Mouse (Mus musculus) kidney, adult 9 months (tissue): ENCODE data around the gene Rgsl1.
A peak's percentile ranks its signal among the peaks of the same experiment; 100 is the strongest.
"Not testable (repeated sequence)": the region's sequence is repeated elsewhere in the genome, so short reads cannot be mapped to it uniquely, and the experiment has no call there.

Source experiments
- DNase-seq: peaks from one replicate; pipeline ENCODE4 v3.0.0; 2022

Rgsl1 gene

DNA sequence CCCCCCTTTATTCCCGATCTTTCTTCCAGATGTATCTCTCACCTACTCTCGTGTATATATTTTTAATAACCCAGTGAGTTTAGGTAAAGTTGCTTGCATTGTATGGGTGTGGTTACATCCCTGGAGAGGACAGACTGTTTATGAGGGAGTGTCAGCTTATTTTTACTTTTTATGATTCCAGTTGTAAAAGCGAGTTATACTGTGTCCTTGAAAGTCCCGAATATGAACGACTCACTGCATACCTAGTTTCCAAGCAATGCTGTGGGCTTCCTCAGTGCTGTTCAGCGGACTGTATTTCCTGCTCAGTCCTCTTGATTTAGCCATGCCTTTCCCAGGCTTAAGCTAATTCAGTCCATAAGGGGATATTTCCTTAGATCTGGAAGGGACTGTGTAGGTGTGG, 68.8 kb downstream of the Rgsl1 start:
- DNase-seq = no peak

DNA sequence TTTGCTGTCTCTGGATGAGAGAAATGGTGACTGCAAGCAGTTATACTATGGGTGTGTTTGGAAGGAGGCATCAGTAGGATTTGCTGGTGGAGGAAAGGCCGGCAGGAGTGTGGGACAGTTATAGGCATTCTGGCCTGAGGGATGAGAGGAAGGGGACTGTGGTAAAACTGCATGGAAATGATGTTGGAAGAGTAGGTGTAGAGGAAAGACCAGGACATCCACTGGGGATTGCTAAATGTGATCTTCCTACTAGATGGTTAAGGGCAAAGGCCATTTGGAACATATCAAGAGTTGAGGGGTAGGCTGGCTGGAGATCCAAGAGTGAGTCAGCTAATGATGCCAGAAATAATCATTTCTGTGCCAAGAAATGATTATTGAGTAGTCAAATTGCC, 73.2 kb downstream of the Rgsl1 start:
- peak; percentile 26 for DNase-seq

DNA sequence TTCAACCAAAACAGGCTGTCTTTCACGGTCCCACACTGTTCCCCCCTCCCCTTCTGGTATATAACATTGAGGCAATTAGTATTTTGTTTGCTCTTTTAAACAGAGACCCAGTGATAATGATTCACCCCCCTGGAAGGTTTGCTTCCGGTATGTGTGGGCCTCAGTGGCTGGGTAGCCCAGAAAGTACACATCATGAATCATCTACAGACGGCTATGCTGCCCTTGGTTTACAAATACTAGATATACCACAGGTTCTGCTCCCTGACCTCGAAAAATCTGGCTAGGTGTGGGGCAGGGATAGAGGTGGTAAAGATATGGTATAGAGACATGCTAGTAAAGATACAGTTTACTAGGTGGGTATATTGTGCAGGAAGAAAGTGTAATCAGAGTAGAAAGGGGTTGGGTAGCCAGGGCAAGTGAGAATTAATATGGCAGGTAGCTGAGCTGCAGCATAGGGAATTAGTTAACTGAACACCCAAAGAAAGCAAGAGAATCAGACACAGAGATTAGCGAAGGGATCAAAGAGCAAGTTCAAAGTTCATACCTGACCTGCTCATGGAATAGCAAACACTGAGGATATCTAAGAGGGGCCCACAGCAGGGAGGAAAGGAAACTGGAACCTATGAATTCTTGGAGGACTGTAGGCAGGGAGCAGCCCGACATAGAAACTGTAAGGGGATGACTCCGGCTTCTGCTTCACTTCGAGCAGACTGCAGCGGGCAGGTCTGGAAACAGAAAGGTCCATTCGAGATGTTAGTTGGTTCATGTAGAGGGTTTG, 73.8 kb downstream of the Rgsl1 start:
- DNase-seq = peak; percentile 17

DNA sequence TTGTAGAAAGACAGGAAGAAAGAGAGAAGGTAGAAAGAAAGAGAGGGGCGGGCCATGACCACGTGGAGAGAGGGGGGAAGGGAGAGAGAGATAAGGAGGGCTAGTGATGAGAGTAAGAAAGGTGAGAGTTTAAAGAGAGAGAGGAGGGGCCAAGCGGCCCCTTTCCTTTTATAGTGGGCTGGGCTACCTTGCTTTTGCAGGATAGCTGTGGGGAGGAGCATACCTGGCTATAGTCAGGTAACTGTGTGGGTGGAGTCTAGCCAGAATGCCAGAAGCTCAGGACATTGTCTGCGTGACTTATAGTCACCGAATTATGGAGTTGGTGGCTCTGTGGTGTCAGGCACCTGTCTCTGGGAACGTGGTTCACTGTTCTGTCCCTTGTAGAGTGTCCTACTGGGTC, 74.4 kb downstream of the Rgsl1 start:
- DNase-seq = not testable (repeated sequence)

DNA sequence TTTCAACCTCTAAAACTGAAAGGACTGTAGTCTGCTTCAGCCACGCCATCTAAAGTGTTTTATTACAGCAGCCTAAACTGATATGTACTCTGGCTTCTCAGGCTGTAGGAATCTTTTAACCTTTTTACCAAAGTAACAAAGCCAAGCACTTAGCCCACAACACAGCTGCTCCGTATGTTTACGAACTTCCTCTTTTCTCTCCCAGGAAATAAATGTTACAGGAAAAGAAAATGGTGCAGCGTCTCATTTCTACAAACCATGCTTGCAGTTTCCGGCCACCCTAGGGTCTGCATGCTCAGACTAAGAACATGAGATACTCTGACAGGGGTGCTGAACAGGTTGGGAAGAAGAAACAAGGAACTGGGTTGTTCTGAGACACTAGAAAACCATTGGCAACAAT, 75.5 kb downstream of the Rgsl1 start:
- DNase-seq = no peak

DNA sequence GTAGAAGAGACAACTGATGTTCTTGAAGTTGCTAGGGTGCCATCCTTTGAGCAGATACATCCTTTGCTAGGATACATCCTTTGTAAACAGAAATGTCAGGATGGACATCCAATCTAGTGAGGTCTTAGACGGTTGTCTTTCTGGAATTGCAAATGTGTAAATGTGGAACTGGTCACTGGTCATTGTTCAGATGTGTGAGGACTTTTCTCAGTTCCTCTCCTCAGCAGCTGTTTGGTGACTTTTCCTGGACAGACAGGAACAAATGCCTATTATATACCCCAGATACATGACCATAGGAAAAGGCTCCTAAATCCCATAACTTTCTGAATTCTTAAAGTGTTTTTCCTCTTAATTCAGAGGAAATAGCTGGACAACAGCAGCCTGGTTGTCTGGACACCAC, 76.7 kb downstream of the Rgsl1 start:
- no peak for DNase-seq

DNA sequence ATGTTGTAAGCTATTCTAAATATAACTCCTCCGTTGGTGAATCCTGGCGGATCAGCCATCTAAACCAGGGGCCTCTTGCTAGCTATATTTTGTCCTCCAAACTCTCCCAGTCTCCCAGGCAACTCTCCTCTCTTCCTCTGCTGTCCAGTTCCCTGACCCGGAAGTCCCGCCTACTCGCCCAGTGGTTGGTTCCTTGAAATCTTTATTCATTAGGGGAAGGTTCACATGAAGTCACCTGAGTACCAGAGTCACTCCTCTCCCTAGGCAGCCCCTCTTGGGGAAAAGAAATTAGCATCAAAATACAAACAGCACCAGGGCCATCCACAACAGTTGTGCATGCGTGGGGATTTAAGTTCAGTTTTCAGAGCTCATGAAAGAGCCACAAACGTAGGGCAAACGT, 77.6 kb downstream of the Rgsl1 start:
- DNase-seq = no peak

DNA sequence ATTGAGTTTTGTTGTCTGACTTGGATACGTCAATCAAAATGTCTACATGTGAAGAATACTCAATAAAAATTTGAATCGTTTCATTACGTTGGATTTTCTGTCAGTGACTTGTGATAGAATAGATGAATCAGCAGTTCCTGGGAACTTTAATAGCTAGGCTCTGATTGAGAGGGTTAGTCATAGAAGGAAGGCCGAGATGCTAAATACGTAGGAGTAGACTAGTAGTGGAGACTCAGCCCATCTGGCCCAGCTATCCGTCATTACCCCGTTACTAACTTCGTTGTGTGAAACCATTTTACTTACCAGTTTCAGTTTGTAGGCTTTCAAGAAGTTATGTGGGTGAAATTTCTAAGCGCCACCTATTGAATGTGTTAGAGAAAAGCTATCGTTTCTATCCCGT, 79.8 kb downstream of the Rgsl1 start:
- DNase-seq = no peak

DNA sequence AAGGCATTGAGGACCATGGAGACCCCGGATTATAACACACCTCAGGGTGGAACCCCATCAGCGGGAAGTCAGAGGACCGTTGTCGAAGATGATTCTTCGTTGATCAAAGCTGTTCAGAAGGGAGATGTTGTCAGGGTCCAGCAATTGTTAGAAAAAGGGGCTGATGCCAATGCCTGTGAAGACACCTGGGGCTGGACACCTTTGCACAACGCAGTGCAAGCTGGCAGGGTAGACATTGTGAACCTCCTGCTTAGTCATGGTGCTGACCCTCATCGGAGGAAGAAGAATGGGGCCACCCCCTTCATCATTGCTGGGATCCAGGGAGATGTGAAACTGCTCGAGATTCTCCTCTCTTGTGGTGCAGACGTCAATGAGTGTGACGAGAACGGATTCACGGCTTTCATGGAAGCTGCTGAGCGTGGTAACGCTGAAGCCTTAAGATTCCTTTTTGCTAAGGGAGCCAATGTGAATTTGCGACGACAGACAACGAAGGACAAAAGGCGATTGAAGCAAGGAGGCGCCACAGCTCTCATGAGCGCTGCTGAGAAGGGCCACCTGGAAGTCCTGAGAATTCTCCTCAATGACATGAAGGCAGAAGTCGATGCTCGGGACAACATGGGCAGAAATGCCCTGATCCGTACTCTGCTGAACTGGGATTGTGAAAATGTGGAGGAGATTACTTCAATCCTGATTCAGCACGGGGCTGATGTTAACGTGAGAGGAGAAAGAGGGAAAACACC, 90.0 kb downstream of the Rgsl1 start:
- no peak for DNase-seq

DNA sequence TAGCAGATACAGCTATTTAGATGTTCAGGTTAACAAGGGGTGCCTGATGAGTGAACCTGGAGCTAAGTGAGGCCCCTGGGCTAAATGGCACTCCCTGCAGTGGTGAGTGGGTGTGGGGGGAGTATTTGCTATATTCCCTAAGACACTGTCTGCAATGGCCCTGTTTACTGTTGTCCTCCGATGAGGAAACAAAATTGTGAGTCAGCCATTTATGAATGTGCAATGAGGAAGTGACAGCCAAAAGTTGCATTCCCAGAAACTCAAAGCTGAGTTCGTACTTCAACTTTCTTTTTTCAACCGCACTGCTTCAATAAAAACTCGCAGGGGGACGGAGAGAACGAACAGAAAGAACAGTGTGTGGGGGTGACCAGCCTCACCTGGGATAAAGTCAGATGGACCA, 91.4 kb downstream of the Rgsl1 start:
- DNase-seq = no peak

DNA sequence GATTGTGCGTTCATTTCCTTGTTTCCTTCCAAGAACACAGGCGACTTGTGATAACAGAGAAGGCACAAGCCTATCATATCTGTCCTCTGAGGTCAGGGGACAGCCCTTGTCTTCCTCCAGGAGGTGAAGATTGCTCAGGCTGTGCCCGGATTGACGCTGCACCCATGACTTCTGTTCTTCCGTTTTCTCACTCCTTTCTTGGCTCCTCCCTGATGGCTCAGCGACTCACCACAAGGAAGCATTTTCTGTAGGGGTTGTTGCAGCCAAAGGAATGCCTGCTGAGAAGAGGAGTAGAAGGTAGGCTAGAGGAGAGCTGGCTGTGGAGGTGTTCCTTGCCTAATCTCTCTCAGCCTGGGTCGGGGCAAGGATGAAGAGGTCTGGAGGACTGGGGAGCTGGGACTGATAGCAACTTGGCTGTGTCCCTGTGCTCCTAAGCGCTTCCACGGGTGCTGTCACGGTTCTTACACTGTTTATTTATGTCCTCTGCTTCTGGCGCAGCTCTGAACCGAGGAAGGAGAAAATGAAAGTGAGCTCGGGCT, 92.1 kb downstream of the Rgsl1 start:
- peak; percentile 29 for DNase-seq

DNA sequence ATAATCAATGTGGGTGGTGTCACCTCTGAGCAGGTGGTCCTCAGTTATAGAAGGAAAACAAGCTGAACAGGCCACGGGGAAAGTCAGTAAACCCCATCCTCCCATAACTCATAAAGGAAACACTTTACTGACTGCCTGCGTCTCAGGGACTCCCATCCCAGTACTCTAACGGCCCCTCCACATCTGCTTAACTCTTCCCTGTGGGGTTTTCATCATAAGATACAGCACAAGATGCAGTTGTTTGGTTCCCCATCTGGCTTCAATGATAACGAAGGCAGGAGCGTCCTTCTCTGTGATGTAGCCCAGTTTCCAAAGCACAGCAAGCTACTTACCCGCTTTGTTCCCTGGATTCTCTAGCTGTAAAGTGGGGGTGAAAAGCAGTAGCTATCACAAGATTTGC, 93.9 kb downstream of the Rgsl1 start:
- DNase-seq = no peak

DNA sequence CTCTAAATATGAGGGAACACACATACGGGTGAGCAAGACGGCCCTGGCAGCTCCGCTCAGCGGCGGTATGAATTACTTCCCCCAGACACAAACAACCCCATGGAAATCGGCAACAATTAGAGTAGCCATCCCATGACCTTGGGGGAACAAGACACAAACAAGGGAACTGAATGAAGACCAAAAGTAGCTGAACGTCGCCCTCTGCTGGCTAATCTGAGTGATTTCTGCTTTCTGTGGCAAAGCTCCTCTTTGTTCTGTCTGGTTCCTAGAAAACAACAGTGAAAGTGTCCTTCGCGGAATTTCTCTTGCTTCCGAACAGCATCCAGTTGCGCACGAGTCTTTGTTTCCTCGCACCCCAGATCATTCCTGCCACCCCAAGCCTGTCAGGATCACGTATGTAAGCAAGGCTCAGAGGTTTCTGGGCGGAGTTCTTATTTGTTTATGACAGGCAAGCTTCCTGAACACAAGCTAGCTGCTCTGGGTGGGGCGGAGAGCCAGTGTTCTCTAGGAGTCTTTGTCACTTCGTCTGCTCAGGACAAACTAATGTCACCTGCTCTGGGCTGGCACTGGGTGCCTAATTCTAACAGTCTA, 94.6 kb downstream of the Rgsl1 start, which contains the start of gene Rnasel:
Rnasel (plus strand) TSS at position 216 of the 591 bp plus-strand sequence.
- DNase-seq = peak; percentile 67

DNA sequence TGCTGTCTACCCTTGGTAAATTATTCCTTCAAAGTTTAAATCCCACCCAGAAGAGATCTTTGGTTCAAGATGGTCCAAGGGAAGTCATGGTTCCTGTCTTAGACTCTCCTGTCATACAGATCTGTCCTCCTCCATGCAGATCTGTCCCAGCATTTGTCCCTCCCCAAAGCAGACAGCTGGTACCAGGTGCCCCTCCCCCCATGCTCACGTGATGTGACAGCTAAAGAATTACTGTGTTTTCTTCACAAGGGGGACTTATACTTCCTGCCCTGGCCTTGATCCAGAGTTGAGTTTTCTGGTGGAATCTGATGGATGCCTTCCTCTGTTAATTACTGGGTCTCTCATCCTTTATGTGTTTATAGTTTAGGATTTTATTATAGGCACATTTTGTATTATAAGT, 95.4 kb downstream of the Rgsl1 start:
- DNase-seq = peak; percentile 52

DNA sequence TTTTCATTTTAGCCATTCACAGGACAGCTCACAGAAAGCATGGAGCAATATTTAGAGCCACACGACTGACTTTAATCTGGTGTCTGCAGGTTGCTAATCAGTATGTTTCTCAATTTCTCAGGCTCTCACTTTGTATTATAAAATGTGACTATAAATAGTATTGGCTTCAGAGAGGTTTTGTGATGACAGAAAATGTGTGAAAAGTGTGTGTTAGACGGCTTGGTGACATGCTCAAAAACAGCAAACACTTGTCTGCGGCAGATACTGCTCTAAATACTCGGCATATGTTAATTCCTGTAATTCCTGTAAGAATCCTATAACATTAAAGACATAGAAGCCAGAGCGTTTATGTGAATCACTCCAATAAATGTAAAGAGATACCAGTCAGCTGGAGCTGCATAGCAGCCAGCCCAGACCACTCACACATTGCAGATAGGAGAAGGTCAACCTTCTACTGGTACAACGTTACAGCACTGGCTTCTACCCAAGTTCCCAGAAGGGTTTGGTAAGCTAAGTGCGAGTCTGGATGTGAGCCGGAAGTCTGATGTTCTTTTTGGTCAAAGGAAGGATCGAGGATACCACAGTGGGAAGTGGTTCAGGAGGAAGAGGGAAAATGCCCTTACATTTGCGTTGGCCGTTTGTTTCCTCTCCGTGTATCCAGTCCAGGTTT, 95.9 kb downstream of the Rgsl1 start:
- DNase-seq = no peak

DNA sequence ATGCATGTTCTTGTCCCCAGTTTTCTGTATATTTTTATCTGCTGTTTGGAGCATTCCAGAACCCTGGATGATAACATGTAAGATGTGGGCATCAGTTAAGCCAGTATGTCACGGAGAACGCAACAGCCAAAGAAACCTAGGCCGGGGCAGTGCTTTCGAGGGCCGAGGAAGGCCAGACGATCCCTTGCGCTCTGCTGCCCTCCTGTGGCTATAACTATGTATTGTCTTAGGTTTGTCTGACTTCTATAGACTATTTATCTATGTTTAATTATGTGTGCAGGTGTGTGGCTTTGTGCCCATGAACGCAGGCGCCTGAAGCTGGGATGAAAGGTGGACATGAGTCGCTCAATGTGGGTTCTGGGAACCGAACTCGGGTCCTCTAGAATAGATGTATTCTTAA, 97.2 kb downstream of the Rgsl1 start:
- DNase-seq = peak; percentile 71

DNA sequence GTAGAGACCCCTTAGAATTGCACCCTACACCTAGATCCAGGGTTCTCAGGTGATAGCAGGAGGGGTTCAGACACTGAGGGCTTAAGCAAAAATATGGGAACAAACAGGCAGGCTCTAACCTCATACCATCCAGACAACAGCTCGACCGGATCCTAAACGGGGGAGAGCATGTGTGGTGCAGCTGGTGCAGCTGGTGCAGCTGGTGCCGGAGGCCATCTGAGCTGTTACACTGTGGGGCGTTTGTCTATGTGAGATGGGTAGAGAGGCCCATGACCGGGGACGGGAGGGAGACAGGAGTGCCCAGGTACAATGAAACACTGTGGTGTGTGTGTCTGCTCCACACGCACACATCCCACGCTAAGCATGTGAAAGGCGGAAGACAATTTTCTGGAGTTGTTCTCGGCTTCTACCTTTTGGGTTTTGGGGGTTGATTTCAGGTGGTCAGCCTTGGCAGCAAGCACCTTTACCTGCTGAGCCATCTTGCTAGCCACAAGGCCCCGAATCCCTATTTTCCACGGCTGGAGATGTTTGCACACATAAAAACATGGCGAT, 97.7 kb downstream of the Rgsl1 start:
- no peak for DNase-seq

DNA sequence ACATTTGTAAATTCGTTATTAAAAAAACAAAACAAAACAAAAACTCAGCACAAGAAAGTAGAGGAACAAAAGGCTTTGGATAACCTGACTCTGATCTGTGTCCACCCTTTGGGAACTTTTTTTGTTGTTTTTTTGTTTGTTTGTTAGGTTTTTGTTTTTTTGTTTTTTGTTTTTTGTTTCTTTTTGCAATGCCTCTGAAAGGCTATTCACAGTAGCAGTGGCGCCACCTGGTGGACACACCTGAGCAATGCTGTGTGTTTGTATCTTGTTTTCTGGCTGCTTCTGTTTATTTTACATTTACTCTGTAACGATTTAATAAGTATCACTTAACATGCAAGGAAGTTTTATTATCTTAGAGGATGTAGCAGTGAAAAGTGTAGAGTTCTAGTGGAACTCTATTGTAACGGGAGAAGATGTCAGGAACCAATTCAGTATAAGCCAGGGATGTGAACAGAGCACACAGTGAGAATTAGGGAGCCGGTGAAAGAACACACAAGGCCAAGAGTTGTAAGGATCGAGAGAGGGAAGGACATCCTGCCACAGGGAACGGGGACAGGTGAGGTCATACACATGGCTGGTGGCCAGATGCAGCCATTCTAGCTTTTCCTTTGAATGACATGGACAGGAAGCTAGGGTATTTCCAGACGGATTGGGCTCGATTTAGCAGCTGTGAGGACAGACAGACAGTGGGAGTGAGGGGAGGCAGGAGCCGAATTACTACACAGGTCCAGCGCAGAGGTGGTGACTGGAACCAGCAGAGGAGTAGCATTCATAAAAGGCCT, 101.4 kb downstream of the Rgsl1 start:
- peak; percentile 78 for DNase-seq

DNA sequence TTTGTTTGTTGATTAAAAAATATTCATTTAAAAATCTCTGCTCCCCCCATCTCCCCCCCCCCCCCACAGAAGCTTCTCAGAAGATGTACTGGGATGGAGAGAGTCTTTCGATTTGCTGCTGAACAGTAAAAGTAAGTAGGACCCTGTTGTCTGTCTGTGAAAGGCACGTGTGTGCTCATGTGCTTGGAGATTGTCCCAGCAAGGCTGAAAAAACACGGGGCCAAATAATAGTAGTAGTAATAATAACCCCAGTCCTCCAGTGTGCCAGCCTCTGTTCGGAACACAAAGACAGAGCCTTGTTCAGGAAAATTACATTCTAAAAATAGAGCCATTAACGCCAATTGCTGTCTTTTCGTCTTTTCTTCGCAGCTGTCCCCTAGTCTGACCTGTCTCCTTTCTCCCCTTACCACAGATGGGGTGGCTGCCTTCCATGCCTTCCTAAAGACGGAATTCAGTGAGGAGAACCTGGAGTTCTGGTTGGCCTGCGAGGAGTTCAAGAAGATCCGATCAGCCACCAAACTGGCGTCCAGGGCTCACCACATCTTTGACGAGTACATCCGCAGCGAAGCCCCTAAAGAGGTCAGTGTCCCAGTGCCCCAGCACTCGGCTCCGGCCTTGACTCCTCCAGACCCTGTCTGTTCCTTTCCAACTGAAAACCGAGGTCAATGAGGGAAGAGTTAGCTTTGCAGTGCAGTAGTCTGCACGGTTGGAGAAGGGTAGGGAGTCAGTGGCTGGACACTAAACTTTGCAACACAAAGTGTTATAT, 102.2 kb downstream of the Rgsl1 start:
- DNase-seq = no peak

DNA sequence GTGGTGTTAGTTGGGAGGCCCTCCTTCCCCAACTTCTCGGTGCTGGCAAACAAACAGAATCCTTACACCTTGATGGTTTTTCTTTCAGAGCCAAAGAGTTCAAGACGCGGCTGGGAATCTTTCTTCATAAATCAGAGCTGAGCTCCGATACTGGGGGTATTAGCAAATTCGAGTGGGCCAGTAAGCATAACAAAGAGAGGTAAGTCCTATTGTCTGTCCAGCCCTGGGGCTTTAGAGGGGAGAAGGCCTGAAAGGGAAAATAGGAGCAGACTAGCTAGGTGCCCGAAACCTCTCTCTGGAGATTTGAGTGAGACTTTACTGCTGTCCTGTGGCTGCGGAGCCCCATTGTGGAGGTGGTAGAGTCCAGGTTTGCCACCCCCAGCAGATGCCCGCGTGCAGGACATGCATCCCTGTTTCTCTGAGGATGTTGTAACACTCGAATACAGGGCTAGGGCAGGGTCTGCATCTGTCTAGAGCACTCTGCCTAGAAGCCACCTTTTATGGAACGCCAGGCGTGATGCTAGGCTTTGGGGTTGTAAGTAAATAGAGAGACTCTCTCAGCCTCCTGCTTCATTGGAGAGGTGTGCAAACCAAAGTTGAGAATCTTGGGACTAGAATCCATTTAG, 103.1 kb downstream of the Rgsl1 start:
- DNase-seq = no peak

DNA sequence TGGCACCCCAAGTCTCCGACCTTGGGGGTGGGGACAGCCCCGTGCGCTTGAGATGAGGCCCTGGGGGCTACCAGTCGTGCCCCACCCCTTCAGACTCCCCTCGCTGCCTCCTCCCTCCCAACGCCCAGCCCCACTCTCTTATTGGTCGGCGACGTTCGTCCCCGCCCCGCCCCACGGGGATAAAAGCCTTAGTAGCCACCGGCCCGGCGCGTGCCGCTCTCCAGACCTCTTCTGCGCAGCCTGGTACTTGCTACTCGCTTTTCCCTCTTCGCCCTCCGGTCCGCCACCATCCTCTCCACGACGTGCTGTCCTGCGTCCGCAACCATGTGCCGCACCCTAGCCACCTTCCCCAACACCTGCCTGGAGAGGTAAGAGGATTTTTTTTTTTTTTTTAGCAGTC, 103.8 kb downstream of the Rgsl1 start, which contains the start of gene Rgs16:
Rgs16 (plus strand) TSS at position 205 of the 400 bp plus-strand sequence.
- peak; percentile 59 for DNase-seq
